Mouse (Mus musculus) thymus, postnatal 10 days (tissue): ENCODE results near the gene Gsta4.
"Not testable (repeated sequence)": the region's sequence is repeated elsewhere in the genome, so short reads cannot be mapped to it uniquely, and the experiment has no call there.

Experiments used
- DNase-seq, 2 experiments: peaks; one replicate each; pipeline ENCODE4 v3.0.0; 2021; ENCODE audit warnings: low spot score in 2 of 2

Gsta4 gene

DNA sequence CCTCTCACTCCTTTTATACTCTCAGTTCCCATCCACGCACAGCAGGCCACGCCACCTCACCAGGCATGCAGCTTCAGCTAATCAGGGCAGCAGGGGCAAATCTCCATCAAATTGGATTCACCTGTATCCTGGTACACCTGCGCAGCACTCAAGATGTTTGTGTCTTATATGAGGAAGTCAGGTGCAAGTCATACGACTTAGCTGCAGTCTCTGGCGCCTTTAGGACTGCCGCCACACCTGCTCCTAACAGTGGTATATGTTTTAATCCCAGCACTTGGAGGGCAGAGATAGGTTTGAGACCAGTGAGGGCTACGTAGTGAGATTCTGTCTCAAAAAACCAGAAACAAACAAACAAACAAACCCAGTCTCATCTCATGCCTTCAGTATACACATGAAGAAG is at the start of gene Gsta4:
Gene Gsta4, plus strand, starts transcription at position 301 of the 400 bp plus-strand sequence.
- DNase-seq, result not testable (repeated sequence)

DNA sequence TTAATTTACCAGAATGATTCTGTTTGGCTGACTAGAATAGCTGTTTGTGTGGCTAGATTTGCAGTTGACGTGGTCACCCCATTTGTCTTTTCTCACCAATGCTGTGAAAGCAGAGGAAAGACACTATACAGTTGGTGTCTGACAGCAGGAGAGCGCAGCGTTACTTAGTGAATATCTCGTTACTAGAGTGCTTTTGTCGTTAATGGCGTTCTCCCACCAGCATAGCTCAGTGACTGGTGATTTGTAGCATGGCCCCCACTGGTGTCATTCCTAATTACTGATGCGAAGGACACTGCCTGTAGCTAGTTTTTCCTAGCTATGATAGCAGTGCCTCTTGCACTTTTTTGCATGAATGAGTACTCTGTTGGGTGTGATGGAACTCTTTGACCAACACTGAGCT is 46.9 kb upstream of the Gsta4 start:
- DNase-seq, result no peak

DNA sequence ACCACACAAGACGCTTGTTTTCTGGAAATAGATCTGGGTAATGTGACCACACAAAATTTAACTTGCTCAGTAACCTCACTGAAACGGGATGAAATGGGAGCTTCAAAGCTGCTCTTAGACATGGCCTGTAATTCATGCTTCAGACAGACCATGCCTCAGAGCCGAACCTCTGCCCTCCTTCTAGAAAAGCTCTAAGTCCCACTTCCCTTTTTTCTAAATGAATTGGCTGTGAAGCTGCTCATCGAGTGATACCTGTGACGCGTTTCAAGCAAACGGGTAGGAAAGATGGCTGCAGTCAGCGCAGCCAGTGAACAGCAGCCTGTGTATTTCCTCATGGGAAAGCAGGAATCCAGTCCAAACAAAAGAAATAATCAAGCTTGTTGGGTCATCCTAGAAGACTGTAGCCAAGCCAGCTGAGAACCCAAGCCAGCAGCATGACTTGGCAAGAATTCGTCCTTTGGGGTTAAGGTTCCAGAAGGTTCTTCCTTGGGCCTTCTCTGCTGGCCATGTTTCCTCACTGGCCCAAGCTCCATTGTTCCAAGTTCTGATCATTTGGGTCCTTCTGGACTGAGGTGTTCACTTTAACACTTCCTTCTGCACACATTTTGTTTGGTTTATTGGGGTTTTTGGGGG is 44.4 kb upstream of the Gsta4 start:
- no peak for DNase-seq

DNA sequence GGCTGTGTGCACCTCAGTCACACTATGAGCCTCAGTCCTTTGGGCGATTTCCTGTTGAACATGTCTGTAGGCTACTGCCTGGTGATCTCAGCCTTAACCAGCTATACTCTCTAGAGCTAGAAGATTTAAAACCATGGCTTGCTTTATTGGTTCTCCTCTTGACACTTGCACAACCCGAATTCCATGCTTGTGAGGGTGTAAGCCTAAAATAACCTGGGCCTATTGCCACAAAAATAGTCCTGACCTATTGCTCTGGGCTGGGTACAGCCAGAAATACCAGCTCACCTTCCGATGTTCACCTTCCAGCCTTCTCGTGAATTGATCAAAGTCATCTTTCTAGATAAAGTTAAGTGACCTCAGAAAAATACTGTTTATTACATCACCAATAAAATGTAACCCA is 43.1 kb upstream of the Gsta4 start:
- no peak for DNase-seq

DNA sequence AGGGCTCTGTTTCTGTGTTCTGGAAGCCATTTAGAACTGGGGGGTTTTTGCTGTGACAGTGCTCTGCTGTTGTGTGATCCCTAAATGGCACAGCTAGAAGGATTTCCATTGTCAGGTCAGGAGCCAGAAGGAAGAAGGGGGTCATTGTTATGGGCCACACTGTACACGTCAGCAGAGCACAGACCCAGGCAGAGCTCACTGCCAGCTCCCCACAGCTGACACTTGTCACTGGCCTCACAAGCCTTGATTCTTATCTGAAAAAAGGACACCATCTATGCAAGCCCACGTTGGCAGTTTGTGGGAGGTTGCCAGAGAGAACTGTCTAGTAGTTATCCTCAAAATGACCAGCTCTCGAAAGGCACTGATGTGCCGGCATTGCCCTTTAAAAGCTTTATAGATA is 36.5 kb upstream of the Gsta4 start:
- DNase-seq, result no peak

DNA sequence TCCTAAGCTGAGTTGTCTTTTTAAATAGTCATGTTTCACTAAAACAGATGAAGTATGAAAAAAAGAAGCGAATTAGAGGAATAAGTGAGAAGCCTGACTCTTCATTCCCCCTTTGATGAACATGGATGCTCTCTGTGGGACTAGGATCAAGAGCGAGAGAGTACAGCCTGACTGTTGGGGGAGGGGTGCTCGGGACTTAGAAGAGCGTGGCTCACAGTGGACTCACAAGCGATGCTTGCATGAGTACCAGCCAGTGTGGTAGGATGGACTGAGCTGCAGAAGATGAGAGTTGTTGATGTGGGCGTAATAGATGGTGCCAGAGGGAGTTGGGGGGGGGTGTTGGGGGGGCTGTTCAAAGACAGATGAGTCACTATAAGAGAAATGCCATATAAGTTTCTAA is 35.9 kb upstream of the Gsta4 start:
- DNase-seq, result no peak

DNA sequence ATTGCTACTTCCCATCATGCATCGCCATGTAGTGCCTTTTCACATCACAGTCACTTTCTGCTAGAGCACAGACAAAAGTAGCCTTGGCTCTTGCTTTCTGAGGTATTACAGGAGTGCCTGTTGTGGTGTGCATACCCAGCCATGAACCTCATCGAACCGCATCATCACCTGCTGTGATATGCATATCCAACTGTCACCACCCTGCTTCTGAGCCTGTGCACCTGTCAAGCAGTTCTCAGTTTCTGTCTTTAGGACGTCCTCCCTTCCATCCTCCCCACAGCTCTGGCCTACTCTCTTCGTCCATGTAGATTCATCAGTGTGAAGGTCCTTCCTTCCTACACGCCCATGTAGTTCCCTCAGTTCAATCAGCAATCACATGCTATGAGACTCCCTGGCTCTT is 34.4 kb upstream of the Gsta4 start:
- no peak for DNase-seq

DNA sequence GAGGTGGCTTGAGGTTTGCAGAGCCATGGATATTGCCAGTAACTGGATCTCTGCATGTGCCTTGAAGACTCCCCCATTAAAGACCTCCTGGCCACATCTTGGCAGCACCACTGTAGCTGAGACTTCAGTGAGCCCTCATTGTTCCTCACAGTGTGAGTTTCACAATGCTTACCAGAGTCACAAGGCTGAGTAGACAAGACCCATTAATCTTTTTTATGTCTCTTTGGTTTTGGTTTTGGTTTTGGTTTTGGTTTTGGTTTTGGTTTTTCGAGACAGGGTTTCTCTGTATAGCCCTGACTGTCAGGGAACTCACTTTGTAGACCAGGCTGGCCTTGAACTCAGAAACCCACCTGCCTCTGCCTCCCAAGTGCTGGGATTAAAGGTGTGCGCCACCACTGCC is 32.8 kb upstream of the Gsta4 start:
- DNase-seq, result not testable (repeated sequence)

DNA sequence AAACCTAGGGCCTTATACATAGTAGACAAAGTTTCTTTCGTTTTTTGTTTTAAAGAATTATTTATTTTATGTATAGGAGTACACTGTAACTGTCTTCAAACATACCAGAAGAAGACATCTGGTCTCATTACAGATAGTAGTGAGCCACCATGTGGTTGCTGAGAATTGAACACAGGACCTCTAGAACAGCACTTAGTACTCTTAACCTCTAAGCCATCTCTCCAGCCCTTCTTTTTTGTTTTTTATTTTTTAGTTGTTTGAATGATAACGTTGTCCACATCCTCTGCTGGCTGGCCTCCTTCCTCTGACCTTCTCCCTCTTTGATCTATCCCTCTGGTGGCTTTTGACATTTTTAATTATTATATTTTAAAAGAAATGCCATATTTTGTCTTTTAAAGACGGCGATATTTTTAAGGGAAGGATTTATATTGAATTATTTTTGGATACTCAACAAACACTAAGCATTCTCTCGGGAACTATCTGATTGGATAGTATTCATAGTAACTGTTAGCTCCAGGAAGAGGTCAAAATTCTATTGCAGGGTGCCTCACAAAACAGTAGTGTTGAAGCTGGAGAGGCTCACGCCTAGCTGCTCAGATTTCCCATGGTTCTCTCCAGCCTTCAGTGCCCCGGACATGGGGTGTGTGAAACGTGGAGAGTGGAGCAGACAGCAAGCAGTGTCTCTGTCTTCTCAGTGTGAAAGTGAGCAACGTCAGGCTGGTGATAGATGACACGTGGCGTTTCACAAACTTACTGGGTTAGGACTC is 28.2 kb upstream of the Gsta4 start:
- DNase-seq, result no peak

DNA sequence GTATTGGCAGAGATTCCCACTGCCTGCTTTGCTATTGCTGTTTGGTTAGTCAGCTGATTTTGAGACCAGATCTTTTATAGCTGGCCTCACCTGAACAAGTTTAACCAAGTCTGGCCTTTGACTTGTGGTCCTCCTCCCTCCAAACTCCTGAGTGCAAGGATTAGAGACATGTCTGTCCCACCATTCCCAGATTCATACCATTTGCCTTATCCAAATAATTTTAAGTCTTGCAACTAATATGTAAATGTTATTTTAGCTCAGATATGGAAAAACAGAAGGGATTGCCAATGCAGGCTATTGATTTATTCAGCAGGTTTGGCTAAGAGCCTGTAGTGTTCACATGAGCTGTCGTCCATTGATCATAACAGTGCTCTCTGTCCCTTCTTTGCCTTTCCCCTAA is 25.4 kb upstream of the Gsta4 start:
- no peak for DNase-seq

DNA sequence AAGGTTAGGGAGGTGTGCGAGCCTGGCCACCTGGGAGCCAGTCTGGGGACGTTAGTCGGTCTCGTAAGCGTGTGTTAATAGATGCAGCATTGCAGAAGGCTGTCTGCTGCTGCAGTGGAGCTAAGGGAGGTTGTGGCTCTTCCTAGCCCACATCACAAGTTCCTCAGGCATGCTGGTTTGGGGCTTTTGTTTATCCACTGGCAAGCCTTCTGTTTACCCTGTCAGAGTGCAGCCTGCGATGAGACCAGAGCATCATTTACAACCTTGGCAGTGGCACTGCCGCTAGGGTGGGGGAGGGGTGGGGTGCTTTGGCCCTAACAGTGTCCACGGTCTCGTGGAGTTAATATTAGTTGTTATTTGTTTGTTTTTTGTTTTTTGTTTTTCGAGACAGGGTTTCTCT is 19.3 kb upstream of the Gsta4 start:
- DNase-seq, result no peak

DNA sequence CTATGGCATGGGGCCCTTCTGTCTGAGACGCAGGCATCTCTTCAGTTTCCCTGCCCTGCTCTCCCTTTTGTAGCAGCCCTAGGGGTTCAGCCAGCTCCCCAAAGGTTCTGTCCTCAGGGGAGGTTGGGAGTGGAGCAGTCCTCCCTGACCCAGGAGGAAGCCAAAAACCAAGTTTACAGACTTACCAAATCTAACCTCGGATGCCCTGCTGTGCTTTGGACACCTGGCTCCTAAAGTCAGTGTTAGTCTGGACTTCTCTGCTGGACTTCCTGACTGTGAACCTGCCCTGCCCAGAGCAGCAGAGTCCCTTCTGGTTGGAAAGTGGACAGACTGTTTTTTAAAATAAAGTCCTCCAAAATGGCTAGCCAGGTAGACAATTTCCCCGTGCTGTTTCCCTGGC is 17.8 kb upstream of the Gsta4 start:
- no peak for DNase-seq

DNA sequence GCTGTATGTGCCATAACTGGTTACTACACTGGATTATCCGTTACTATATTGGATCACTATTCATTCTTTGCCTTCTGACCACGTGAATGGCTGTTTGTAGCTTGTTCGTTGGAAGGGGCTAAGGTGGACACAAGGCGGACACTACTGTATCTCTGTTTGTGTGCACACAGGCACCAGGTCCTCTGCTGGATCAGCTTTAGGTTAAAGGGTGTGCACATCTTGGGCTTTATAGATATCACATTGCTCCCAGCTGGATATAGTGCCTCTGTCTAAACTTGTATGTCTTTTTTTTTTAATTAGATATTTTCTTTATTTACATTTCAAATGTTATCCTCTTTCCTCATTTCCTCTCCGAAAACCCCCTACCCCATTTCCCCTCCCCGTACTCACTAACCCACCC is 17.1 kb upstream of the Gsta4 start:
- no peak for DNase-seq

DNA sequence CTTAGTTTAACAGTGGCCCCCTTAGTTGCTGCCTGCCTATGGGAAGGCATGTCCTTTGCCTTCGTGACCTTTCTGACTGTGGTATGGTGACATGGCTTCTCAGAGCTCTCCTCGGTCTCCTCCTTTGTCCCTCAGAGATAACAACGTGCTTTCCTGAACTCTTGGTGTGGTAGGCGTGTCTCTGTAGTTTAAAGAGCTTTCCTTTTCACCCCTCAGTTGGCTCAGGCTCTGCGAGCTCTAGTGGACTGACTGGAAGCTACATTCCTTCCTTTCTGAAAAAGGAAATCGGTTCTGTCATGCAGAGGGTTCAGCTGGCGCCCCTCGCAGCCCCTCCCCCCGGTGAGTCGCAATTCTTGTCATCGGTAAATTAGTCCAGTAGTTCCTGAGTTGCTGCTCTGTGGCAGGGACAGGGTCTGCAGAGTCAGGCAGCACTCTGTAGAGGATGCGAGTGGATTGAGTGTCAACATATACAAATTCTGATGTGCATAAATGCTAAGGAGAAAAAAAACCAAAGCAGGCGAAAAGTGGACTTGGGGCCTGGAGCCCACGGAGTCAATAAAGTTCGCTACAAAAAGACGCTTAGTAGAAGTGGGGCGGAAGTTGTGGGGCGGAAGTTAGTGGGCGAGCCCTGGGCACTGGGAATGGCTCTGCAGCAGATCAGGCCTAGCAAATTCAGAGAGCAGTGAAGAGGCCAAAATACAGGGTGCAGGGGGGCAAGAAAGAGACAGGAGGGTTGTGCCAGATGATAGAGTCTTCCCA is 15.7 kb upstream of the Gsta4 start:
- DNase-seq, result no peak

DNA sequence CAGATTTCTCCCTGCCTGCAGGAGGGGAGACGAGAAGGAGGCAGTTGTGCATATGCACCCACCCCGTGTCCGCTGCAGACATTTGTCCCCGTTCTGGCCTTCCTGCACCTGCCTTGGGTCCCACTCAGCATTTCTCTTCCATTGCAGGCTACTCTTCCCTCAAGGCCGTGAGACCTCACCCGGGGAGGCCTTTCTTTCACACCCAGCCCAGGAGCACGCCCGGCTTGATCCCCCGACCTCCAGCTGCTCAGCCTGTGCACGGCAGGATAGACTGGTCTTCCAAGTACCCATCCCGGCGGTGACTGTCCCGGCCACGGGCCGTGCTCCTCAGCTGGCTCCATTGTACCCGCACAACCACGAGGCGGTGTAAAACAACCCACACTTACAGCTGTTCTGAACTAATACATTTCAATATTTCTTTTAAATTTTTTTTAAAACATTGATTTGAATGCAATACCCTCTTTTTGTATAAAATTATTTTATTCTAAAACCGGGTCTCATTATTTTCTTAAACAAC is 15.1 kb upstream of the Gsta4 start:
- no peak for DNase-seq

DNA sequence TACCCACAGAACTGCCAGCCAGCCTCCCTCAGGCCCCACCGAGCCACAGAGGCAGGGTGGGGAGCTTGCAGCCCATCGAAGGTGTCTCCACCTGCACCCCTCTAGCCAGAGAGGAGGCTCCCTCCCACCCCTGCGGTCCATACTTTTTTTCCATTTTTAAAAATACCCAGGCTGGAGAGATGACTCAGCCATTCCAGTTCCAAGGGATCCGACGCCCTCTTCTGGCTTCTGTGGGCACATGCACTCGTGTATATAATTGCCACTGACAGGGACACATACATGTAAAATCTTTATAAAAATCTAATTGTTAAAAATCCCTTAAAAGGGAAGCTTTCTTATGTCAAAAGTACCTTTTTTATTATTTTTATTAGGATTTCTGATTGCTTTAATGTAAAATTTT is 13.7 kb upstream of the Gsta4 start:
- DNase-seq, result no peak

DNA sequence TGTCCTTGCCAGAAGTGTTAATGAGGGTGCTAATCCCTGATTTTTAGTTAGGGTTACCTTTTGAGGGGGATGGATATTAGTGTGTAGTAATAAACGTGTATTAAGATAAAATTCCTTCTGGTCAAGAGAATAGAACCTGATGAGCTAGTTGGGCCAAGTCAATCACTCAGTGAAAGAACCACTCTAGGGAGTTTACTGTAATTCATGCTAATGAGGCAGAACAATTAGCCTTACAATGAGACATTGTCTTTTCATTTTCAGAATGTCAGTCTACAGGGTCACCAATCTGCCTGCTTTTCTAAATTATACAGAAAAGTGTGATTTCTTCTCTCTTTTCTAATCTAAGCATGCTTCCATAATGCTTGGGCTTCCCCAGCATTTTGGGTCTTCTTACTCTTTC is 8.6 kb upstream of the Gsta4 start:
- no peak for DNase-seq

DNA sequence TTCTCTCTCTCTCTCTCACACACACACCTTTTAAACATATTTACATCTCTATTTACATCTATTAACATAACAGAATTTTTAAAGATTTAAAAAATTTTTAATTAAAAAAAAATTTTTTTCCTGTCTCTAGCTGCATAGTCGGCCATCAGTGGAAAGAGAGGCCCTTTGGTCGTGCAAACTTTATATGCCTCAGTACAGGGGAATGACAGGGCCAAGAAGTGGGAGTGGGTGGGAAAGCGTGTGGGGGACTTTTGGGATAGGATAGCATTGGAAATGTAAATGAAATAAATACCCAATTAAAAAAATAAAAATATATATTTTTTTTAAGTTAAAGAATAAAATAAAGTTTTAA is 7.7 kb upstream of the Gsta4 start:
- not testable (repeated sequence) for DNase-seq

DNA sequence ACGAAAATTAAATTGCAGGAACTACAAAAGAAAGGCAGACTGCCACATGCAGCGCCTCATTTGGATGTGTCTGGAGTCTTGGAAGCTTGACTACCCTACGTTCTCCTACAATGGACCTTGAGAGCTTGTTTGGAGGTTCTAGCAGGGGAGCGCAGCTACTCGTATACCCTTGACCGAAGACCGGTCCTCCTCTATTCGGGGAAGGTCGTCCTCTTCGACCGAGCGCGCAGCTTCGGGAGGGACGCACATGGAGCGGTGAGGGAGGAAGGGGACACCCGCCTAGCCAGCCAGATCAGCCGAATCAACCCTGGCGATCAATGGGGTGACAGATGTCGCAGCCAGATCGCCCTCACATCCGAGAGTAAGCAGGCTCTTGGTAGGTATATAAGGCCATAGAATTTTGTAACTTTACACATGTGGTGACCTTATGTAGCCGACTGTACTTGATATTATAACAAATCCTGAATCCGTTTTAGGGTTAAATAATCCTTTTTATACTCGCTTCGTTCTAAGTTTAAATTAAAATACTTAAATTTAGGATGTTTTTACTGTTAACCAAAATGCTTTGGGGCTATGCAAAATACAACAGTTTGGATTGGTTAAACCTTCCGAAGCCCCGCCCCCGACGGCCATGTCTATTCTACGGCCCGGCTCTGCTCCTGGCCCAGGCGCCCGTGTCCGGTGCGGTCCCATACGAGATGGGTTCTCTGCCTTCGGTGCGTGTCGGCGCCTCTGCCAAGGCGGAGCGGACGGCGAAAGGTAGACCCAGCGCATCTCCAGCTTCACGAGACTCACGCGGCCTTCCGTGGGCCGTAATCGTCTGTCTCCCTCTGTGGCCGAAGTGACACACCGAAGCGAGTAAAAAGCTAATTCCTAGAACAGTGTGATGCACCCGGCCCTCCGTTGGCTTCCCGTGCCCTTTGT is 7.0 kb upstream of the Gsta4 start:
- DNase-seq, result peak; percentile 89 to 95

DNA sequence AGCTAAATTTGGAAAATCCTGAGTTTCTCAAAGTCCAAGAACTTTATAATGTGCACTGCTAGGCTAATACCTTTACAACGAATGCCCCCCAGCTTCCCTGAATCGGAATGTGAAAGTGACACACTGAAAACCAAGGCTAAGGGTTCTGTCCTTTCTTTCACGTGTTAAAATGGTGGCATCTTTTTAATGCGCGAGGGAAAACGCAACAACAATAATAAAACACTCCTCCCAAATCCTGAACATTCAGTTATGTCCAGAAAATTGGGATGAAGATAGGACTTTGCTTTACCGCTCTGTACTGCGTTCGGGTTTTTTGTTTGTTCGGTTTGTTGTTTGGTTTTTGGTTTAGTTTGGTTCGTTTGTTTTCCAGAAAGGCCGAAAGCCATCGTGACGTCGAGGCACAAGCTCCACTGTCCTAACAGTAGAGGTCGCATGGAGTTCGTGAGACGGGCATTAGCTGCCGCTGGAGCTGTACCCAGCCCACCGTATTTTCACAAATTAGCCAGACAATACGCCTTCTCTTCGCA is 6.3 kb upstream of the Gsta4 start:
- peak; percentile 38 to 43 for DNase-seq

DNA sequence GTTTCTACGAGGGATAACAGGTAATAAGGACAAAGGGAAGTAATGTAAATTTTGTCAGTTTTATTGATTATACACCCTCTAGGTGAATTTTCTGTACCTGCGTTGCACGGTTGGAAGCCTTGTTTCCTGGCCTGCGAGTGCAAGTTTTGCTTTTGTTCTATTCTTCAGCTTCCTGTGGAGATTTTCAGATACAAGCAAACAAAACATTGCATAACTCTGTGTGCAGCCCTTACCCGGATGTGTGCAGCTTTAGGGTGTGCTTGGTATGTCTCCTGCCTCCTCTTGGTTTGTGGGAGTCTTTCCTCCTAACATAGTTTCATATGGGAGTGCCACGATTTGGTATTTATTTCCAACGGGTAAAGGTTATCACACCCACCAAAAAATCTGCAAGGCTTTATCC is 5.7 kb upstream of the Gsta4 start:
- peak; percentile 16 to 30 for DNase-seq
